Mouse (Mus musculus) neural tube, embryonic 14.5 days (tissue): ENCODE measurements around the gene Ifih1. TPM values are rescaled to one million over a fixed set of nuclear protein-coding genes. Genes with fewer than 3 reads are reported as not detected.

ENCODE experiments used
- ATAC-seq: fragments of 200-750 bp; cut with Nextera tagmentation; 2 replicates; pipeline ENCODE4 v1.8.0; 2017; ENCODE audit warnings: low read depth, mild to moderate bottlenecking, moderate TSS enrichment, moderate library complexity
- H3K27ac ChIP-seq: fragments of 300-500 bp; sonication (generic); 2 replicates; pipeline ENCODE4 v1.5.1; 2014; ENCODE audit warnings: low read depth, mild to moderate bottlenecking, control low read depth, low read length, moderate library complexity, mixed read lengths
- H3K27me3 ChIP-seq: fragments of 300-500 bp; sonication (generic); 2 replicates; pipeline ENCODE4 v1.6.1; 2014; ENCODE audit warnings: low read length; ENCODE audit not compliant: control insufficient read depth, insufficient read depth
- H3K36me3 ChIP-seq: fragments of 300-500 bp; sonication (generic); 2 replicates; pipeline ENCODE4 v1.6.1; 2014; ENCODE audit warnings: low read length, mixed read lengths; ENCODE audit not compliant: control insufficient read depth, insufficient read depth
- H3K4me1 ChIP-seq: fragments of 300-500 bp; sonication (generic); 2 replicates; pipeline ENCODE4 v1.6.1; 2014; ENCODE audit warnings: low read length; ENCODE audit not compliant: control insufficient read depth, insufficient read depth
- H3K4me2 ChIP-seq: fragments of 300-500 bp; sonication (generic); 2 replicates; pipeline ENCODE4 v1.6.1; 2014; ENCODE audit warnings: mild to moderate bottlenecking, low read depth, low read length, control low read depth
- H3K4me3 ChIP-seq: fragments of 300-500 bp; sonication (generic); 2 replicates; pipeline ENCODE4 v1.5.1; 2014; ENCODE audit warnings: low read depth, low read length, control low read depth, mixed read lengths
- H3K9ac ChIP-seq: fragments of 300-500 bp; sonication (generic); replicated peaks from 2 replicates; pipeline ENCODE4 v1.6.1; 2014; ENCODE audit warnings: low read depth, mild to moderate bottlenecking, control low read depth, low read length, mixed read lengths
- H3K9me3 ChIP-seq: fragments of 300-500 bp; sonication (generic); 2 replicates; pipeline ENCODE4 v1.6.1; 2016; ENCODE audit warnings: low read length; ENCODE audit not compliant: control insufficient read depth
- WGBS: fragments of 180-500 bp; shearing (Covaris S2); extraction: QIAGEN DNeasy Blood & Tissue Kit; methylation state at CpG from one replicate; pipeline ENCODE4 v1.1.7; 2014; 5-methylcytosine and 5-hydroxymethylcytosine counted together
- polyA plus RNA-seq: library from polyadenylated mRNA; unstranded; fragments of >200 nt; fragmentation: Nextera tagmentation; extraction: Ambion mirVana; gene quantifications from 2 replicates; pipeline ENCODE4 v1.2.1, GENCODE M21; 2014

The Ifih1 gene
- polyA plus RNA-seq, 1 experiment from 2014 or later = 0.47 TPM

- Histone ChIP-seq H3K27ac (no peak overlapping the region), H3K9me3 (no peaks in the 10 kb centered on the region), H3K36me3 (no peaks in the 10 kb centered on the region), H3K9ac (no peak overlapping the region), H3K4me2 (no peak overlapping the region; the same call in 1 of the 2 replicates), H3K4me3 (no peak overlapping the region), H3K27me3 (peaks cover 4% of the 10 kb centered on the region; the same call in 1 of the 2 replicates), H3K4me1 (no peaks in the 10 kb centered on the region)
- no peak for ATAC-seq
- WGBS = 74% methylated on average over 7 of the region's 7 CpGs
Measured at GRCm38 (mm10) chr2:62664839-62665238, 18.8 kb upstream of the Ifih1 start.

- peak within 1 kb of the TSS; percentile 61 for H3K4me3 ChIP-seq
- H3K9ac ChIP-seq = peak within 1 kb of the TSS; percentile 60
- H3K4me2 ChIP-seq = peak within 1 kb of the TSS; percentile 98
- WGBS = 1% methylated on average over 38 of the region's 43 CpGs
- peak; percentile 98 for ATAC-seq
- peaks cover 4% of the 10 kb centered on the region; the same call in 1 of the 2 replicates for H3K27me3 ChIP-seq
- H3K4me1 ChIP-seq = no peaks in the 10 kb centered on the region
- H3K9me3 ChIP-seq = no peaks in the 10 kb centered on the region
- H3K36me3 ChIP-seq = no peaks in the 10 kb centered on the region
- no peak within 1 kb of the TSS for H3K27ac ChIP-seq
Measured at GRCm38 (mm10) chr2:62664135-62664670, 18.1 kb upstream of the Ifih1 start, which contains the start of gene Gca. TSS of gene Gca (plus strand) at chr2:62664285.

- Histone ChIP-seq H3K27me3 (peaks cover 4% of the 10 kb centered on the region; the same call in 1 of the 2 replicates), H3K4me2 (no peak overlapping the region), H3K4me1 (no peaks in the 10 kb centered on the region), H3K9me3 (no peaks in the 10 kb centered on the region), H3K36me3 (no peaks in the 10 kb centered on the region), H3K27ac (no peak overlapping the region), H3K9ac (no peak overlapping the region), H3K4me3 (no peak overlapping the region)
- no peak for ATAC-seq
- WGBS = 88% methylated on average over 3 of the region's 3 CpGs
Measured at GRCm38 (mm10) chr2:62662560-62662959, 16.5 kb upstream of the Ifih1 start.

- ATAC-seq = no peak
- no peak overlapping the region for H3K4me2 ChIP-seq
- no peaks in the 10 kb centered on the region for H3K4me1 ChIP-seq
- no peak overlapping the region for H3K27ac ChIP-seq
- H3K36me3 ChIP-seq = no peaks in the 10 kb centered on the region
- no peak overlapping the region for H3K4me3 ChIP-seq
- 47% methylated on average over 6 of the region's 6 CpGs for WGBS
- H3K27me3 ChIP-seq = peaks cover 4% of the 10 kb centered on the region; the same call in 1 of the 2 replicates
- H3K9me3 ChIP-seq = no peaks in the 10 kb centered on the region
- no peak overlapping the region for H3K9ac ChIP-seq
Measured at GRCm38 (mm10) chr2:62660565-62660964, 14.5 kb upstream of the Ifih1 start.

- no peak for ATAC-seq
- no peaks in the 10 kb centered on the region for H3K36me3 ChIP-seq
- no peak overlapping the region for H3K4me3 ChIP-seq
- no peak overlapping the region for H3K9ac ChIP-seq
- H3K27me3 ChIP-seq = no peaks in the 10 kb centered on the region
- H3K4me1 ChIP-seq = no peaks in the 10 kb centered on the region
- WGBS = 82% methylated on average over 1 of the region's 1 CpGs
- H3K9me3 ChIP-seq = no peaks in the 10 kb centered on the region
- no peak overlapping the region for H3K27ac ChIP-seq
- H3K4me2 ChIP-seq = no peak overlapping the region
Measured at GRCm38 (mm10) chr2:62656072-62656471, 10.0 kb upstream of the Ifih1 start.

- peak; percentile 92 for ATAC-seq
- H3K4me2 ChIP-seq = no peak overlapping the region
- H3K27ac ChIP-seq = no peak overlapping the region
- no peaks in the 10 kb centered on the region for H3K4me1 ChIP-seq
- no peaks in the 10 kb centered on the region for H3K36me3 ChIP-seq
- no peak overlapping the region for H3K9ac ChIP-seq
- no peaks in the 10 kb centered on the region for H3K9me3 ChIP-seq
- no peak overlapping the region for H3K4me3 ChIP-seq
- WGBS = 43% methylated on average over 7 of the region's 7 CpGs
- H3K27me3 ChIP-seq = no peaks in the 10 kb centered on the region
Measured at GRCm38 (mm10) chr2:62654519-62655338, 8.7 kb upstream of the Ifih1 start.

- Histone ChIP-seq H3K27me3 (no peaks in the 10 kb centered on the region), H3K36me3 (no peaks in the 10 kb centered on the region), H3K9me3 (no peaks in the 10 kb centered on the region), H3K4me1 (no peaks in the 10 kb centered on the region), H3K4me2 (no peak overlapping the region), H3K27ac (no peak overlapping the region), H3K9ac (no peak overlapping the region), H3K4me3 (no peak overlapping the region)
- no peak for ATAC-seq
- 89% methylated on average over 4 of the region's 4 CpGs for WGBS
Measured at GRCm38 (mm10) chr2:62652466-62652865, 6.4 kb upstream of the Ifih1 start.

GRCm38 (mm10) chr2:62651890-62652289 is 5.8 kb upstream of the Ifih1 start:
- H3K4me1 ChIP-seq = no peaks in the 10 kb centered on the region
- WGBS = 73% methylated on average over 4 of the region's 4 CpGs
- ATAC-seq = no peak
- no peaks in the 10 kb centered on the region for H3K36me3 ChIP-seq
- no peak overlapping the region for H3K4me3 ChIP-seq
- no peak overlapping the region for H3K9ac ChIP-seq
- H3K9me3 ChIP-seq = no peaks in the 10 kb centered on the region
- no peak overlapping the region for H3K27ac ChIP-seq
- H3K4me2 ChIP-seq = no peak overlapping the region
- H3K27me3 ChIP-seq = no peaks in the 10 kb centered on the region

GRCm38 (mm10) chr2:62646671-62647289 is 725 bp upstream of the Ifih1 start:
- H3K9me3 ChIP-seq = no peaks in the 10 kb centered on the region
- 0 out of 2 replicates have a peak overlapping the region, but pooled peaks have one; percentile 39 for H3K4me3 ChIP-seq
- H3K36me3 ChIP-seq = no peaks in the 10 kb centered on the region
- no peak for ATAC-seq
- H3K27ac ChIP-seq = no peak overlapping the region
- WGBS = 5% methylated on average over 6 of the region's 6 CpGs
- H3K4me2 ChIP-seq = peak overlapping the region; percentile 65
- no peaks in the 10 kb centered on the region for H3K27me3 ChIP-seq
- no peaks in the 10 kb centered on the region for H3K4me1 ChIP-seq
- H3K9ac ChIP-seq = no peak overlapping the region
